Mouse (Mus musculus): ENCODE results near the gene Maip1. TPM values are rescaled to one million over a fixed set of nuclear protein-coding genes. Genes with fewer than 3 reads are reported as not detected.

The Maip1 gene
- total RNA-seq, 2 experiments from 2014 or later, result 7.9 to 8.1 TPM

DNA sequence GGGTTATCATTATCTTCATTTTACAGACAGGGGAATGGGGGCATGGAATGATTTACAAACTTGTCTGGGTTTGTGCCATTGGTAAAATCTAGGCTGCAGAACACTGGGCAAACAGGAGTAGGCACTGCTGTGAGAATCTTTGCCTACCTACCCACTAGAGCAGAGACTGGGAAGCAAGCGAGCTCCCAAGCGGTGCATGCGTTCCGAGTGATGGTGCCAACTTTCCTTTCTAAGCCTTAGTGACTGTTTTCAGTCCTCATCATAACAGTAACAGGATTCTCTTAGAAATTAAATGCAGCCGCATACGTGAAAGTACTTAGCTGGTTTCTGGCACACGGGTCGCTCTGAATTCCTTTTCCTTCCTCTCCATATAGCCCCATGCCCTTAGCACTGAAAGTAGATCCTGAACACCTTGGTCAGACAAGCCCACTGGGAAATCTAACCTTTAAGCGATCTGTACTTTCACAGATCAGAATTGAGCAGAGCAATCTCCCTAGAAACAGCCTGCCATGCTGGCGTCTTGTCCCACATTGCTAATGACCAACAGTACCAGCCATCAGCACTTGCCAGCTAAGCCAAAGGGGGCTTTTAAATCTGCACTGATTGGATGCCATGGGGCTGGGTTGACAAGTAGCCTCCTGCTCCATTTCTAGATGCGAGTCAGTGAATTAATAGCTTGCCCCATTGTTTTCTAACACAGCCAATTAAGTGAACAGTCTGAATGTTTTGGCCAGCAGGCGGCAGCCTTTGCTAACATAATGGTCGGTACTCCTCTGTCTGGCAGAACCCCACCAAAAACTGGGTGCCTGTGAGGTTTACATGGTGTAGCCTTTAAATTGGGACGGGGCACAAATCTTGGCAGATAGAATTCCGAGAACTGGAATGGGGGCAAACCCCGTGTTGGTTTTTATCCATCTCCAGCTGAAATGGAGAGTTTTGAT lies 22.5 kb downstream of the Maip1 start:
- DNase-seq (ENCODE audit: low spot score), result peak; percentile 88

GRCm38 (mm10) chr1:57429786-57430483 lies 23.8 kb downstream of the Maip1 start:
- no peak for DNase-seq (ENCODE audit: low spot score)

- DNase-seq (ENCODE audit: low spot score), result no peak
These were observed 27.0 kb downstream of the Maip1 start for GRCm38 (mm10) chr1:57433141-57433540.

DNA sequence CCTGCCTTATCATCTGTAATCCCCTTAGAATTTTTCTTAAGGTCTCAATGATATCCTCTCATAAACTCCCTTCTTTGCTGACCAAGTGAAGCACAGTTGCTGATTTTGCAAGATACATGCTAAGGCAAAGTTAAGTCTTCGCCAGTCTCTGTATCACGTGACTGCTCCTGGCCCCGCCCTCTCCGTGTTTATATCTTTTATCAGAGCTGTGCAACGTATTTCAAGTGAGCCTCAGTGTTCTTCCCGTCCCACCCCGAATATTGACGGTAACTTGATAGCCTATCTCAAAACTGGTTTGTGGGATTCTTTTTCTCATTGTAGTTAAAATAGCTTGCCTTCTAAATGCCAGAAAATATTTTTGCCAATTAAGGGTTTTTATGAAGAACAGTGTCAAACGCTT lies 30.3 kb downstream of the Maip1 start:
- DNase-seq (ENCODE audit: low spot score), result peak; percentile 64

- DNase-seq (ENCODE audit: low spot score), result peak; percentile 12
These were observed 30.8 kb downstream of the Maip1 start for GRCm38 (mm10) chr1:57436954-57437353.

DNA sequence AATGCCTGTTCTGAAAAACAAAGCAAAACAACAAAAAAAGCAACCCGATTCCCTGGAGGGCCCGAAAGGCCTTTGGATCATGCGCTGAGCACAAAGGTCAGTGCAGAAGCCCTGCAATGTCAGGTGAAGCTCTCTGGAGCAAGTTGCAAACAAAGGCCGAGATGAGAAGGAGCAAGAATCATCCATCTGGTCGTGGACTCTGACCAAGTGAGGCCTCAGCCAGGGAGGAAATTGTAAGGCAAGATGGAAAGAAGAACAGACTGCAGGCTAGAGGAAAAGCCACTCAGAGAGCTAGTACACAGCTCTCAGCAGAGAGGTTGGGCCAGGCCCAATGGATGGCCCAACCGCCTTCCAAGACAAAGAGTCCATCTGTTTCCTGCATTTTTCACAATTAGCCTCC lies 32.9 kb downstream of the Maip1 start:
- peak; percentile 24 for DNase-seq (ENCODE audit: low spot score)

DNA sequence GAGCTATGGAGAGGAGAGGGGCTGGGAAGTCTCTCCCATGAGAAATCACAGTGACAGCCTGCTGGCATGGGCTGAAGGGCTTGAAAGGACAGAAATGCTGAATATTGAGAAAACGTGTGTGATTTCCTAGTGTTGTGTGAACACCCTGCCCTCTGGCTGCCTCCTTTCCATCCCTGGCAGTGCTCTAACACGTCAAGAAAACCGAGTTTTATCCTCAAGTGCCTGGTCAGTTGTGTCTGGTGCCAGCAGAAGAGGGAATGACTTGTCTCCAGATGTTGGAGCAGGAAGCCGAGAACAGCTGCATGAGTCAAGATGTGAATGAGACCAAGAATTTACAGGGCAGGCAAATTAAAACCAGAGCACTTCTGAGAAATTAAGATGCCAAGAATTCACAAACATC lies 34.6 kb downstream of the Maip1 start:
- DNase-seq (ENCODE audit: low spot score), result peak; percentile 21

GRCm38 (mm10) chr1:57445679-57446078 lies 39.6 kb downstream of the Maip1 start:
- no peak for DNase-seq (ENCODE audit: low spot score)

DNA sequence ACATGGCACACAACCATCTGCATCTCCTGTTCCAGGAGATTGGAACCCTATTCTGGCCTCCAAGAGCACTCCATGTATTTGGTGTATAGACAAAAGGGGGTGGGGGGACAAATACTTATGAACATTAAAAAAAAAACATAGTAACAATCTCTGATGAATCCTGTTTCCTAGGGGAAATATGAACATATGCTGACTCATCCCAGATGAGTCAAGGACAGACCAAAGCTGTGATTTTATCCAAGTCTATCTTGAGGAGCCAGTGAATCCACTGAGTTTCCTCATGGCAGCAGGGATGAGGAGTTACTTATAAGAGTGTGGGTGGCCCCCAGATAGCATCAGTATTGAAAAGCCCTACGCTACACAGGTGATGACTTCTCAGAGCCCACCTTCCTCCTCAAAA lies 44.1 kb downstream of the Maip1 start:
- no peak for DNase-seq (ENCODE audit: low spot score)

GRCm38 (mm10) chr1:57460305-57460940 lies 54.3 kb downstream of the Maip1 start:
- no peak for DNase-seq (ENCODE audit: low spot score)

Other genes with a start within 250 kb of the Maip1 start
- 1 to 10 TPM; 2.2 to 2.3 TPM for gene 1700066M21Rik, start 28.7 kb upstream of the Maip1 start, total RNA-seq (2021)
- 1 to 10 TPM; 2.5 to 3.9 TPM for gene Tyw5, start 773 bp downstream of the Maip1 start, total RNA-seq (2021)